Mouse (Mus musculus): ENCODE results near the gene Kmo. TPM values are rescaled to one million over a fixed set of nuclear protein-coding genes. Genes with fewer than 3 reads are reported as not detected.

Gene Kmo
- polyA plus RNA-seq (2016; fragmentation: Nextera tagmentation; extraction: Ambion mirVana) = 0.09 TPM in 1 of 2 replicates, not detected in the other

DNA sequence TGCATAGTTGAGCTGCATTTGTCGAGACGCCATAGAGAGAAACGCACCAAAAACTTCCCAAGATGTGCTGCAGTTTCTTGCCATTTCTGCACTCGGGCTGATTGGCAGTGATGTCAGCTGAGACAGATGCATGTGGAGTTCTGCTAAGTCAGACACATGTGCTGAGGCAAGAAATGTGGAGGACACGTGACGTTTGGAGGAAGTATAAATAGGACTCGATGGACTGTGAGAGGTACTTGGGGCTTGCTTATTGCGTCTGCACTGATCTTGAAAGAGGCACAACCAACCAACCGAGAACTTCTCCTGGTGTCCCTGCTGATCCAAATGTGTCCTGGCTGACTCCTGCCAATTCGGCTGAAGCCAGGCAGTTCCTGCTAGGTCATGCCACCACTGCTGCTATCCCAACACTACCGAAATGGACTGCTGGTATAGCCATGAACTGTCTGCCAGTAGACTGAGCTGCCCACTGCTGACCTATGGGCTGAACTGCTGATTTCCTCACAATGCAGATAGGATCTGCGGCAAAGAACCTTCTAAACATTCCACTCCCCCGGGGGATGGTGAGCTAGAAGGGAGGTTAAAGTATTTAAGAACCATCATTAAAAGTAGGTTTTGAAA lies at the start of gene Kmo:
Kmo (plus strand) TSS at position 568 of the 618 bp plus-strand sequence.
- WGBS = 92% methylated on average over 13 of the region's 13 CpGs
- Histone ChIP-seq H3K9ac (no peak within 1 kb of the TSS), H3K27ac (no peak within 1 kb of the TSS), H3K27me3 (no peaks in the 10 kb centered on the region), H3K4me1 (peaks cover 9% of the 10 kb centered on the region), H3K9me3 (no peaks in the 10 kb centered on the region), H3K36me3 (replicated peaks) (peaks cover 38% of the 10 kb centered on the region), H3K4me3 (replicated peaks) (no peak within 1 kb of the TSS), H3K4me2 (no peak within 1 kb of the TSS)
- no peak for ATAC-seq (ENCODE audit: low FRiP score)

- no peak for ATAC-seq (ENCODE audit: low FRiP score)
- H3K27ac ChIP-seq = no peak overlapping the region
- 95% methylated on average over 2 of the region's 2 CpGs for WGBS
Observed at GRCm38 (mm10) chr1:175574129-175574528, 46.1 kb upstream of the Kmo start.

GRCm38 (mm10) chr1:175578425-175579096 lies 41.6 kb upstream of the Kmo start:
- WGBS = 88% methylated on average over 2 of the region's 2 CpGs
- Histone ChIP-seq H3K27me3 (no peaks in the 10 kb centered on the region), H3K9me3 (no peaks in the 10 kb centered on the region), H3K4me1 (no peaks in the 10 kb centered on the region), H3K4me2 (no peak overlapping the region), H3K9ac (no peak overlapping the region), H3K4me3 (replicated peaks) (no peak overlapping the region), H3K27ac (no peak overlapping the region), H3K36me3 (replicated peaks) (no peaks in the 10 kb centered on the region)
- no peak for ATAC-seq (ENCODE audit: low FRiP score)

More at GRCm38 (mm10) chr1:175574129-175574528, 46.1 kb upstream of the Kmo start:
- no peak overlapping the region for H3K4me3 ChIP-seq (replicated peaks)
- no peaks in the 10 kb centered on the region for H3K36me3 ChIP-seq (replicated peaks)
- no peak overlapping the region for H3K9ac ChIP-seq
- no peaks in the 10 kb centered on the region for H3K9me3 ChIP-seq
- no peak overlapping the region for H3K4me2 ChIP-seq
- H3K27me3 ChIP-seq = no peaks in the 10 kb centered on the region
- no peaks in the 10 kb centered on the region for H3K4me1 ChIP-seq

GRCm38 (mm10) chr1:175579598-175580235 lies 40.5 kb upstream of the Kmo start:
- Histone ChIP-seq H3K4me1 (no peaks in the 10 kb centered on the region), H3K27ac (no peak overlapping the region), H3K9me3 (no peaks in the 10 kb centered on the region), H3K36me3 (replicated peaks) (no peaks in the 10 kb centered on the region), H3K27me3 (no peaks in the 10 kb centered on the region), H3K4me2 (no peak overlapping the region), H3K9ac (no peak overlapping the region), H3K4me3 (replicated peaks) (no peak overlapping the region)
- no peak for ATAC-seq (ENCODE audit: low FRiP score)
- 82% methylated on average over 9 of the region's 9 CpGs for WGBS

DNA sequence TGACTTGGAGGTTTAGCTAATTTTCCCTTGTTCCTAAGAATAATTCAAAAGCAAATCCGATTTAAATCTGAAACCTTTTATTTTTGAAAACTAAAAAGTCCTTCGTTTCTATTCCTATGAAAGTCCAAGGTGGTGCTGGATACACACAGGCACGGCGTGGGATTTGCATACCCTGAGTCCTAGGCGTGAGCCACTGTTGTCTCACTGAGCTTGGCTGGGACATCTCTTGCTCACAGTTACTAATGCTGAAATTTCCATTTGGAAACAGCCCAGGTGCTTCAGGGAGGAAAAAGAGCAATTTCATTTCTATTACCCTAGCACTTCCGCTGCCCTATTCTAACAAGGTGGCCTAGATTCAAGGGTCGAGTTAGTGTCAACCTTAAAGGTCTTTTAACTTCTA lies 39.8 kb upstream of the Kmo start:
- WGBS = 90% methylated on average over 7 of the region's 7 CpGs
- H3K4me3 ChIP-seq (replicated peaks) = no peak overlapping the region
- ATAC-seq (ENCODE audit: low FRiP score) = no peak

DNA sequence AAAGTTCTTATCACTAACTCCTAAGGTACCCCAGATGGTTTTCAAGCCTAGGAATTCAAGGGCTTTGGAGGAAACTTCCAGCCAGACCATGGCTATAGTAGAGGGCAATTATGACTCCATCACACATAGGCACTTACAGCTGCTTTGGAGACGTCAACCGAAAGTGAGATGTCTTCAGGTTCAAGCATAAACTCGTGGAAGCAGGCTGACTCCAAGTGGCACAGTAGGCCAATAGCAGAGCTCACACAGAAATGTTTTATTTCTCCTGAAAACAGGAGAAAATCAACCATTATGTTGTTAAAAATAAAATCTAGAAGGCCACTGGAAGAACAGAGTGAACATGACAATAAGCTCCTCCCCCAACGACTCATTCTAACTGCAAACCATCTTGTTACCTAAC lies 37.4 kb upstream of the Kmo start:
- Histone ChIP-seq H3K4me2 (no peak overlapping the region), H3K9ac (no peak overlapping the region), H3K4me3 (replicated peaks) (no peak overlapping the region), H3K4me1 (peaks cover 5% of the 10 kb centered on the region; the same call in 1 of the 2 replicates), H3K27me3 (no peaks in the 10 kb centered on the region), H3K27ac (no peak overlapping the region), H3K9me3 (no peaks in the 10 kb centered on the region), H3K36me3 (replicated peaks) (no peaks in the 10 kb centered on the region)
- 88% methylated on average over 4 of the region's 4 CpGs for WGBS
- ATAC-seq (ENCODE audit: low FRiP score) = no peak

More for the DNA sequence above, 39.8 kb upstream of the Kmo start:
- Histone ChIP-seq H3K4me2 (no peak overlapping the region), H3K36me3 (replicated peaks) (no peaks in the 10 kb centered on the region), H3K9ac (no peak overlapping the region), H3K27ac (no peak overlapping the region), H3K4me1 (peaks cover 2% of the 10 kb centered on the region; the same call in 1 of the 2 replicates), H3K9me3 (no peaks in the 10 kb centered on the region), H3K27me3 (no peaks in the 10 kb centered on the region)

DNA sequence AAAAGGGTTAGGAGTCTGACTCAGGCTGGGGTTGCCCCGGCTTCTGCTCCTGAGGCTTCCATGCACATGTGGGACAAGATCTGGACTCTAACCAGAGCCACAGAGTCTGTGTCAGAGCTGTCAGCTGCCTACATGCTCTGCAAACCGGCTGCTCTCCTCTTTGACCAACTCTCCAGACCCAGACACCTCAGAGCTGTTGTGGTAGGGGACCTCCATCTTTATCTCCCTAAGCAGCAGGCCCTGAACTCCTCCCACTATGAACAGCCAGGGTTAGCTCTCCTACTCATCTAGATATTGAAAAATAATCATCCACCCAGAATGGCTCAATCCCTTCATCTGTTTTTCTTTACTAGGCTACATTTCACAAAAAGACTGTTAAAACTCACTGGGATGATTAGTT lies 34.9 kb upstream of the Kmo start:
- H3K9me3 ChIP-seq = no peaks in the 10 kb centered on the region
- no peak for ATAC-seq (ENCODE audit: low FRiP score)
- 79% methylated on average over 2 of the region's 2 CpGs for WGBS

GRCm38 (mm10) chr1:175586656-175587055 lies 33.5 kb upstream of the Kmo start:
- Histone ChIP-seq H3K9me3 (no peaks in the 10 kb centered on the region), H3K27ac (no peak overlapping the region), H3K4me2 (no peak overlapping the region), H3K27me3 (no peaks in the 10 kb centered on the region), H3K4me1 (peaks cover 5% of the 10 kb centered on the region; the same call in 1 of the 2 replicates), H3K9ac (no peak overlapping the region), H3K36me3 (replicated peaks) (no peaks in the 10 kb centered on the region), H3K4me3 (replicated peaks) (no peak overlapping the region)
- WGBS = 93% methylated on average over 5 of the region's 5 CpGs
- no peak for ATAC-seq (ENCODE audit: low FRiP score)

More for the DNA sequence above, 34.9 kb upstream of the Kmo start:
- Histone ChIP-seq H3K36me3 (replicated peaks) (no peaks in the 10 kb centered on the region), H3K4me3 (replicated peaks) (no peak overlapping the region), H3K9ac (no peak overlapping the region), H3K4me2 (no peak overlapping the region), H3K27ac (no peak overlapping the region), H3K4me1 (peaks cover 5% of the 10 kb centered on the region; the same call in 1 of the 2 replicates), H3K27me3 (no peaks in the 10 kb centered on the region)

- WGBS = 79% methylated on average over 1 of the region's 1 CpGs
- ATAC-seq (ENCODE audit: low FRiP score) = no peak
Observed at GRCm38 (mm10) chr1:175592832-175593231, 27.3 kb upstream of the Kmo start.

DNA sequence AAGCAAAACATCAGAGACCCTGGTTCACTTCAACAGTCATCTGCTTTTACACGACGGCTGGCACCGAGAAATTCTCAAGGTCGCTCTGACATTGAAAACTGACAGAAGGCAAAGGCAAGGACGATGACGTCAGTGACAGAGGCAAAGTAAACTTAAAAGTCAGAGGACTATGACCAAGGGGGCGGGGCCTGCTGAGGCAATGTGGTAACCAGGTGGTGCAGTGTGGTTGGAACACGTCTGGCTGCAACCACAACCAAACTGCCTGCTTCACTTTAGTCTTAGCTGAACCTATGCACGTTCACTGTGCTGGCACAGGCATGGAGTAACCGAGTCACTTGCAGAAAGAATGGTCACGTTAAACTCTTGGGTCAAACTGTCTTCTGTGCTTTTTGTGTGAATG lies 17.9 kb upstream of the Kmo start:
- Histone ChIP-seq H3K9me3 (no peaks in the 10 kb centered on the region), H3K36me3 (replicated peaks) (peaks cover 41% of the 10 kb centered on the region), H3K4me2 (no peak overlapping the region), H3K27me3 (no peaks in the 10 kb centered on the region), H3K4me3 (replicated peaks) (no peak overlapping the region), H3K27ac (no peak overlapping the region), H3K4me1 (no peaks in the 10 kb centered on the region), H3K9ac (no peak overlapping the region)
- 92% methylated on average over 11 of the region's 11 CpGs for WGBS
- peak; percentile 25; the same call in 1 of the 2 replicates for ATAC-seq (ENCODE audit: low FRiP score)

More at GRCm38 (mm10) chr1:175592832-175593231, 27.3 kb upstream of the Kmo start:
- no peaks in the 10 kb centered on the region for H3K9me3 ChIP-seq
- H3K9ac ChIP-seq = no peak overlapping the region
- no peaks in the 10 kb centered on the region for H3K4me1 ChIP-seq
- no peak overlapping the region for H3K27ac ChIP-seq
- no peak overlapping the region for H3K4me3 ChIP-seq (replicated peaks)
- no peaks in the 10 kb centered on the region for H3K36me3 ChIP-seq (replicated peaks)
- H3K4me2 ChIP-seq = no peak overlapping the region
- no peaks in the 10 kb centered on the region for H3K27me3 ChIP-seq

DNA sequence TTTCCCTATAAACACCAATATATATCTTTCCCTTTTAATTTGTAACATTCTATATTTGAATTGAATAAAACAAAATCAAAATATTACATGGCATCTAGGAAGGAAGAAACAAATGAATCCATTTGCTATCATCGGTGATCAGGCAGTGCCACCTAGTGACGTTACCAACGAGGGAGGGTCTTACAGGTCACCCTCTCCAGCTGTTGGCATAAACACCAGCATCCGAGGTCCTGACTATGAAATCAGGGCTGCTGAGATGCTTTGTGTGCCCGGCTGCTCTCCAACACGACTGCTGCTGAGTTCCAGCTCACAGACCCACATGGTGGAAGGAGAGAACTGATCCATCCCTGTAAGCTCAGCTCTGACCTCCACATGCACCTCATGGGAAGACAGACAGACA lies 16.8 kb upstream of the Kmo start:
- no peaks in the 10 kb centered on the region for H3K4me1 ChIP-seq

DNA sequence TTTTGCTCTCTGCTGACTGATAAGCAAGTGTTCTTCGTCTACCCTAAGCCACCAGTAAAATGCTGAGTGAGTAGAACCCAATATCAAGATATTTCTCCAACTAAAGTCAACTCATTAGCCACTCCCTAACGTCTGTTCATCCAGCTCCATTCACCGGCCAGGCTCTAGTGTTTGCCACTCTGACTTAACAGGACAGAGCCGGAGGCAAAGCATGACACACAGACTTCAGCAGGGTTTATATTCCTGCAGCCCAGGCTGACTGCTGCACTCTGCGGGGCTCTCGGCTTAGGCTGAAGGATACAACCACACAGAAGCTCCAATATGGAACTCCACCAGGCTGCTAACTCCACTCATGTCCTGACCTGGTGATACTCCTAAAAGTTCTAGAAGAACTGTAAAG lies 12.9 kb upstream of the Kmo start:
- Histone ChIP-seq H3K9me3 (no peaks in the 10 kb centered on the region), H3K27me3 (no peaks in the 10 kb centered on the region), H3K4me2 (no peak overlapping the region), H3K4me3 (replicated peaks) (no peak overlapping the region), H3K9ac (no peak overlapping the region), H3K36me3 (replicated peaks) (peaks cover 64% of the 10 kb centered on the region), H3K4me1 (no peaks in the 10 kb centered on the region), H3K27ac (no peak overlapping the region)
- ATAC-seq (ENCODE audit: low FRiP score) = no peak
- WGBS = 92% methylated on average over 6 of the region's 6 CpGs

More for the DNA sequence above, 16.8 kb upstream of the Kmo start:
- Histone ChIP-seq H3K4me2 (no peak overlapping the region), H3K9ac (no peak overlapping the region), H3K27ac (no peak overlapping the region), H3K36me3 (replicated peaks) (peaks cover 52% of the 10 kb centered on the region), H3K9me3 (no peaks in the 10 kb centered on the region), H3K4me3 (replicated peaks) (no peak overlapping the region), H3K27me3 (no peaks in the 10 kb centered on the region)
- 74% methylated on average over 6 of the region's 6 CpGs for WGBS
- ATAC-seq (ENCODE audit: low FRiP score) = no peak

All from forebrain, embryonic 12.5 days (tissue).